Mouse (Mus musculus) CH12.LX (cell line): Measurements from ENCODE around the gene C3. TPM values are rescaled to one million over a fixed set of nuclear protein-coding genes. Genes with fewer than 3 reads are reported as not detected.

Experiments used
- DNase-seq: peaks from one replicate; pipeline ENCODE4 v3.0.0-alpha.2; 2013; ENCODE audit errors: extremely low read depth
- H3K27ac ChIP-seq: 2 replicates; pipeline ENCODE4 v1.5.1; 2012; ENCODE audit warnings: low read depth, mild to moderate bottlenecking, control low read depth, moderate library complexity; ENCODE audit not compliant: insufficient read depth
- H3K27me3 ChIP-seq: replicated peaks from 2 replicates; pipeline ENCODE3; 2012; ENCODE audit warnings: inconsistent platforms
- H3K36me3 ChIP-seq, 2 experiments: replicated peaks in 1 of 2; 2 replicates each; pipeline versions ENCODE3 to v1.6.1; 2012; ENCODE audit warnings: inconsistent platforms in 1 of 2, low read length in 1 of 2, mild to moderate bottlenecking in 1 of 2, mixed read lengths in 1 of 2, moderate library complexity in 1 of 2; ENCODE audit not compliant: control insufficient read depth in 1 of 2, insufficient read depth in 1 of 2
- H3K4me1 ChIP-seq, 2 experiments: 2 replicates each; pipeline ENCODE4 v1.6.1; 2012; ENCODE audit warnings: inconsistent platforms in 1 of 2, moderate library complexity in 1 of 2; ENCODE audit not compliant: insufficient read depth in 2 of 2, control insufficient read depth in 1 of 2
- H3K4me2 ChIP-seq: 2 replicates; pipeline ENCODE4 v1.6.1; 2012; ENCODE audit warnings: low read depth, mild to moderate bottlenecking, control low read depth; ENCODE audit not compliant: poor library complexity, insufficient read depth, severe bottlenecking
- H3K4me3 ChIP-seq, 3 experiments: fragments of 150-350 bp in 1 of 3; sonication (generic) in 1 of 3; replicated peaks in 1 of 3; 2 replicates each; pipeline versions ENCODE3 to v1.5.1; 2011 to 2012; ENCODE audit warnings: low read depth in 2 of 3, low read length in 2 of 3, mild to moderate bottlenecking in 2 of 3, moderate library complexity in 2 of 3, control low read depth in 1 of 3, improper control_type of control experiment in 1 of 3, inconsistent platforms in 1 of 3, mixed read lengths in 1 of 3; ENCODE audit not compliant: poor library complexity in 1 of 3
- H3K79me2 ChIP-seq: replicated peaks from 2 replicates; pipeline ENCODE4 v1.6.1; 2012; ENCODE audit warnings: mild to moderate bottlenecking, moderate library complexity; ENCODE audit not compliant: control insufficient read depth, poor library complexity, insufficient read depth, severe bottlenecking; ENCODE audit errors: extremely low read depth
- H3K9ac ChIP-seq: 2 replicates; pipeline ENCODE4 v1.6.1; 2012; ENCODE audit warnings: low read depth, mild to moderate bottlenecking, control low read depth, moderate library complexity; ENCODE audit not compliant: insufficient read depth
- H3K9me3 ChIP-seq: replicated peaks from 2 replicates; pipeline ENCODE3; 2012; ENCODE audit warnings: low read length, inconsistent platforms, mixed read lengths
- BHLHE40 ChIP-seq: IDR thresholded peaks from 2 replicates; pipeline ENCODE4 v1.6.1; 2011; ENCODE audit warnings: mild to moderate bottlenecking, low read depth, low read length, improper control_type of control experiment
- CHD1 ChIP-seq: IDR thresholded peaks from 2 replicates; pipeline ENCODE4 v1.6.1; 2012; ENCODE audit warnings: low read depth, low read length, improper control_type of control experiment, inconsistent platforms
- CHD2 ChIP-seq: IDR thresholded peaks from 2 replicates; pipeline ENCODE4 v1.6.1; 2011; ENCODE audit warnings: low read length, improper control_type of control experiment
- CTCF ChIP-seq, 2 experiments: IDR thresholded peaks in 1 of 2; conservative IDR thresholded peaks in 1 of 2; 2 replicates each; pipeline ENCODE4 v1.5.1; 2011 to 2012; ENCODE audit warnings: low read depth in 2 of 2, low read length in 2 of 2, improper control_type of control experiment in 1 of 2, inconsistent platforms in 1 of 2, mild to moderate bottlenecking in 1 of 2, moderate library complexity in 1 of 2
- EP300 ChIP-seq: IDR thresholded peaks from 2 replicates; pipeline ENCODE4 v1.6.1; 2011; ENCODE audit warnings: low read length, improper control_type of control experiment
- ETS1 ChIP-seq: conservative IDR thresholded peaks from 2 replicates; pipeline ENCODE4 v1.6.1; 2012; ENCODE audit warnings: low read depth, mild to moderate bottlenecking, inconsistent platforms, low read length, improper control_type of control experiment, moderate library complexity
- HCFC1 ChIP-seq: IDR thresholded peaks from 2 replicates; pipeline ENCODE4 v1.6.1; 2012; ENCODE audit warnings: low read depth, mild to moderate bottlenecking, inconsistent platforms, low read length, improper control_type of control experiment
- IRF4 ChIP-seq: IDR thresholded peaks from 2 replicates; pipeline ENCODE4 v1.6.1; 2014; ENCODE audit warnings: low read depth, mild to moderate bottlenecking, inconsistent platforms, low read length, improper control_type of control experiment
- JUND ChIP-seq: conservative IDR thresholded peaks from 2 replicates; pipeline ENCODE4 v1.6.1; 2011; ENCODE audit warnings: low read depth, low read length, improper control_type of control experiment
- MAX ChIP-seq: IDR thresholded peaks from 2 replicates; pipeline ENCODE4 v1.6.1; 2011; ENCODE audit warnings: low read length, improper control_type of control experiment
- MAZ ChIP-seq: IDR thresholded peaks from 2 replicates; pipeline ENCODE4 v1.6.1; 2012; ENCODE audit warnings: low read depth, mild to moderate bottlenecking, inconsistent platforms, low read length, improper control_type of control experiment, moderate library complexity
- MXI1 ChIP-seq: IDR thresholded peaks from 2 replicates; pipeline ENCODE4 v1.6.1; 2011; ENCODE audit warnings: mild to moderate bottlenecking, low read depth, low read length, improper control_type of control experiment
- NELFE ChIP-seq: IDR thresholded peaks from 2 replicates; pipeline ENCODE4 v1.6.1; 2011; ENCODE audit warnings: low read depth, low read length, improper control_type of control experiment
- POLR2A ChIP-seq: IDR thresholded peaks from 2 replicates; pipeline ENCODE4 v1.6.1; 2011; ENCODE audit warnings: low read depth, mild to moderate bottlenecking, improper control_type of control experiment, low read length
- RAD21 ChIP-seq: IDR thresholded peaks from 2 replicates; pipeline ENCODE4 v1.6.1; 2011; ENCODE audit warnings: low read depth, mild to moderate bottlenecking, low read length, improper control_type of control experiment, moderate library complexity
- RCOR1 ChIP-seq: conservative IDR thresholded peaks from 2 replicates; pipeline ENCODE4 v1.6.1; 2012; ENCODE audit warnings: low read depth, mild to moderate bottlenecking, inconsistent platforms, low read length, improper control_type of control experiment
- SIN3A ChIP-seq: IDR thresholded peaks from 2 replicates; pipeline ENCODE4 v1.6.1; 2012; ENCODE audit warnings: low read length, improper control_type of control experiment, inconsistent platforms
- SMC3 ChIP-seq: IDR thresholded peaks from 2 replicates; pipeline ENCODE4 v1.6.1; 2011; ENCODE audit warnings: low read depth, low read length, improper control_type of control experiment
- TCF12 ChIP-seq: IDR thresholded peaks from 2 replicates; pipeline ENCODE4 v1.6.1; 2014; ENCODE audit warnings: low read depth, mild to moderate bottlenecking, inconsistent platforms, low read length, improper control_type of control experiment
- UBTF ChIP-seq: IDR thresholded peaks from 2 replicates; pipeline ENCODE4 v1.6.1; 2012; ENCODE audit warnings: low read depth, mild to moderate bottlenecking, inconsistent platforms, low read length, improper control_type of control experiment, moderate library complexity
- ZC3H11A ChIP-seq: IDR thresholded peaks from 2 replicates; pipeline ENCODE4 v1.6.1; 2012; ENCODE audit warnings: low read depth, mild to moderate bottlenecking, inconsistent platforms, low read length, improper control_type of control experiment
- ZKSCAN1 ChIP-seq: IDR thresholded peaks from 2 replicates; pipeline ENCODE4 v1.6.1; 2012; ENCODE audit warnings: low read depth, inconsistent platforms, low read length, improper control_type of control experiment, borderline replicate concordance
- ZMIZ1 ChIP-seq: IDR thresholded peaks from 2 replicates; pipeline ENCODE4 v1.6.1; 2012; ENCODE audit warnings: low read depth, mild to moderate bottlenecking, inconsistent platforms, low read length, improper control_type of control experiment
- dilution Hi-C: fragments of 300-500 bp; cut with MboI; formaldehyde crosslinking; loops from 2 replicates; pipeline ENCODE4 v1.14.3; 2020; ENCODE audit warnings: low sequenced_read_pairs; ENCODE audit not compliant: extremely low pct_unique_long_range_greater_than_20kb, extremely low pct_ligation_motif_present
- in situ Hi-C: fragments of 300-500 bp; cut with MboI; formaldehyde crosslinking; loops from 3 replicates; pipeline ENCODE4 v1.14.3; 2019; ENCODE audit warnings: low sequenced_read_pairs, low pct_ligation_motif_present, low pct_unique_long_range_greater_than_20kb, mixed read lengths
- polyA plus RNA-seq: library from polyadenylated mRNA; unstranded; fragments of >175 nt; gene quantifications from 2 replicates; pipeline ENCODE4 v1.2.1, GENCODE M21; 2012; ENCODE audit warnings: low read depth; ENCODE audit not compliant: insufficient read length
- total RNA-seq, 2 experiments: library from RNA; depleted of rRNA; stranded (reverse); fragments of 300-350 nt in 1 of 2; fragments of >200 nt in 1 of 2; gene quantifications; 2 replicates each; pipeline ENCODE4 v1.2.3; 2012 to 2014

C3 gene
- total and polyA plus RNA-seq, 3 experiments = 1.2 to 5.4 (median 3.9) TPM

GRCm38 (mm10) chr17:57221911-57222310, 6.0 kb downstream of the C3 start:
- H3K4me1 ChIP-seq = peaks cover 21 to 38% of the 10 kb centered on the region in 2 experiments
- H3K4me2 ChIP-seq = no peak overlapping the region
- H3K27me3 ChIP-seq = peaks cover 11% of the 10 kb centered on the region
- no peak overlapping the region for H3K9ac ChIP-seq
- H3K4me3 ChIP-seq = no peak overlapping the region
- H3K79me2 ChIP-seq = no peaks in the 10 kb centered on the region
- no peak for TF ChIP-seq ZKSCAN1
- no peak for TF ChIP-seq SIN3A
- no peak for TF ChIP-seq HCFC1
- TF ChIP-seq BHLHE40 = no peak
- TF ChIP-seq RCOR1 = no peak
- no peak for TF ChIP-seq NELFE
- no peak for TF ChIP-seq TCF12
- no peak for TF ChIP-seq ZMIZ1
- no peak for TF ChIP-seq JUND
- TF ChIP-seq MAZ = no peak
- no peak for TF ChIP-seq POLR2A
- no peak for TF ChIP-seq ETS1
- no peak for TF ChIP-seq ZC3H11A
- no peak for TF ChIP-seq MXI1
- no peak for TF ChIP-seq EP300
- TF ChIP-seq SMC3 = no peak
- in situ Hi-C loops = no loop called here
- no peaks in the 10 kb centered on the region for H3K9me3 ChIP-seq
- DNase-seq = no peak
- H3K27ac ChIP-seq = no peak overlapping the region
- H3K36me3 ChIP-seq = no peaks in the 10 kb centered on the region
- dilution Hi-C loops = no loop called here

GRCm38 (mm10) chr17:57219884-57220207, 8.1 kb downstream of the C3 start:
- Histone ChIP-seq H3K4me1 (peaks cover 22 to 38% of the 10 kb centered on the region in 2 experiments), H3K27me3 (peaks cover 13% of the 10 kb centered on the region)

More at GRCm38 (mm10) chr17:57219884-57220207, 8.1 kb downstream of the C3 start:
- TF ChIP-seq CTCF (conservative IDR thresholded peaks at IDR 0.05 in 1 of 2, IDR thresholded peaks at IDR 0.05 in 1 of 2; ENCODE audit: low read depth in 2 of 2, low read length in 2 of 2) (peak; percentile 35 to 88; a peak in 3 of 4 replicates), ZC3H11A (peak; percentile 21), RAD21 (peak; percentile 69), CHD2 (no peak), NELFE (0 out of 2 replicates have a peak, but pooled peaks have one; percentile 13), TCF12 (0 out of 2 replicates have a peak, but pooled peaks have one; percentile 8), HCFC1 (no peak; the same call in 1 of the 2 replicates), SIN3A (peak; percentile 61; the same call in 1 of the 2 replicates), MAX (0 out of 2 replicates have a peak, but pooled peaks have one; percentile 31), CHD1 (peak; percentile 66; the same call in 1 of the 2 replicates), ETS1 (0 out of 2 replicates have a peak, but pooled peaks have one; percentile 20), JUND (no peak), UBTF (no peak), SMC3 (peak; percentile 86), BHLHE40 (no peak), IRF4 (0 out of 2 replicates have a peak, but pooled peaks have one; percentile 17)
- peak overlapping the region; percentile 93 for H3K4me2 ChIP-seq
- H3K27ac ChIP-seq = no peak overlapping the region
- dilution Hi-C loops = no loop called here
- in situ Hi-C loops = loop anchor here (5.0 kb wide), 1 partner anchor 117 kb away; no protein-coding TSS in a partner anchor
- no peaks in the 10 kb centered on the region for H3K79me2 ChIP-seq
- peak; percentile 74 for DNase-seq
- H3K9ac ChIP-seq = no peak overlapping the region
- no peaks in the 10 kb centered on the region for H3K36me3 ChIP-seq
- H3K4me3 ChIP-seq = no peak overlapping the region
- H3K9me3 ChIP-seq = no peaks in the 10 kb centered on the region
